Mouse (Mus musculus): ENCODE results near the gene Abraxas1. TPM values are rescaled to one million over a fixed set of nuclear protein-coding genes. Genes with fewer than 3 reads are reported as not detected.
A peak's percentile ranks its signal among the peaks of the same experiment; 100 is the strongest.

Abraxas1 gene
- polyA plus RNA-seq, 2 experiments from 2014 or later, result 25.1 to 27.4 TPM

DNA sequence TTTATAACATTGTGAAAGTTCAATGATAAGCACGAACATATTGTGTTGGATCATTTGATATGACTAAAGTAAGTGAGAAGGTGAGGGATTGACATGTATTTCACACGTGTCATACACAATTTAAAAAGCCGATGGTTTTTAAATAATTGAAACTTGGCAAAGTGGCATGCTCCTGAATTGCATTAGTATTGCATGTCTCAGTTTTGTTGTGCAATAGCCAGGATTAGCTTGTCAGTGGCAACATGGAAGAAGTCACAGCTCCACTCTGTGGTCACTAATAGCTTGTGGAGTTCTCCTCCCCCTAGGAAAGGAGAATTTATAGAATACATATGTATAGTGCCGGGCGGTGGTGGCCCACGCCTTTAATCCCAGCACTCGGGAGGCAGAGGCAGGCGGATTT lies 610 bp upstream of the Abraxas1 start:
- ATAC-seq, result no peak

DNA sequence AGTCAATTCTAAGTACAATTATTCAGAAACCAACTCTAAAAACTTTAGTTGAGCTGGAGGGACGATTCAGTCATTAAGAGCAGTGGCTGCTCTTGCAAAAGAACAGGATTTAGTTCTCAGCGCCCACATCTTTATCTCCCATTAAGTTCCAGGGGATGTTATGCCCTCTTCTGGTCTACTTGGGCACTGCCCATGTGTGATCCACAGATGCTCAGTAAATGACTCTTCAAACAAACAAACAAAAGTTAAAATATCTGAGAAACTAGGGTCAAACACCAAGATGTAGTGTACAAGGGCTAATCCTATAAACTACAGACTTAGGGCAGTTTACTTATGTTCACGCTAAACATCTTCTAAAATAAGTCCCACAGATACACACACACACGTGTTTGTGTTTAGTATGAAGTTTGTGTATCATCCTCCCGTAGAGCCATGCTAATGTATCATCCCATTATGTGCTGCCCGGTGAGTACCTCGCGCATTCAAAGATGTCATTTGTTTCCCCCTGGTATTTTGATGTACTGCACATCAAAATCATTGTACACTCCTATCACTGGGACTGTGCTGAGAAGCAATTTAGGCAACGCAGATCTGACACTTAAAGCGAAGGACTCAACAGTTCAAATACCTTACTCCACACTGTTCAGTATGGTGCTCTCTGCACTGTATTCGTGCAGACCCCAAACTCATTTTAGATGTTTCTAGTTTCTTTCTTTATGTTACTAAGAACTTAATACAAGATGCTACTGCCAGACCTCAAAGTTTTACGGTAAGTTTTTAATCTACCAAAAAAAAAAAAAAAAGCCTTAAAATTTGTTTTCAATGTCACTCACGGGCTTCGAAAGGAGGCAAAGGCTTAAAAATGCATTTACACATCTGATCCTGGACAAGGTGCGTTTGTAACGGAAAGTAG lies 941 bp downstream of the Abraxas1 start:
- no peak for ATAC-seq

DNA sequence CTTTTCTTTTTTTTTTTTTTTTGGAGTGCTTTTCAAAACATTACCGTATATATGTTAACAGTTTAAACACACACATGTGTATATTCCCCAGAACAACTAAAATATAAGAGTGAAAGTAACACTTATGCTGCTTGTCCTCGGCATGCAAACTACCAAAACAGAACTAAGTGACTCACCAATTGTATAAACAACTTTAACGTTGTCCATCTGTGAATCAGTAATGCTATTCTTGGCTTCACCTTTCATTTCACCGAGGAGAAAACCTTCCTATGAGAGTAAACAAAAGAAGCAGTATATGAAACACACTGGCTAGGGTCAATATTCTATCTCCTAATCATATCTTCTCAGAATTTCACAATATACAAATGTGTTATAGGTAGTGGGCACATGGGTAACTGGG lies 2.4 kb downstream of the Abraxas1 start:
- no peak for ATAC-seq

DNA sequence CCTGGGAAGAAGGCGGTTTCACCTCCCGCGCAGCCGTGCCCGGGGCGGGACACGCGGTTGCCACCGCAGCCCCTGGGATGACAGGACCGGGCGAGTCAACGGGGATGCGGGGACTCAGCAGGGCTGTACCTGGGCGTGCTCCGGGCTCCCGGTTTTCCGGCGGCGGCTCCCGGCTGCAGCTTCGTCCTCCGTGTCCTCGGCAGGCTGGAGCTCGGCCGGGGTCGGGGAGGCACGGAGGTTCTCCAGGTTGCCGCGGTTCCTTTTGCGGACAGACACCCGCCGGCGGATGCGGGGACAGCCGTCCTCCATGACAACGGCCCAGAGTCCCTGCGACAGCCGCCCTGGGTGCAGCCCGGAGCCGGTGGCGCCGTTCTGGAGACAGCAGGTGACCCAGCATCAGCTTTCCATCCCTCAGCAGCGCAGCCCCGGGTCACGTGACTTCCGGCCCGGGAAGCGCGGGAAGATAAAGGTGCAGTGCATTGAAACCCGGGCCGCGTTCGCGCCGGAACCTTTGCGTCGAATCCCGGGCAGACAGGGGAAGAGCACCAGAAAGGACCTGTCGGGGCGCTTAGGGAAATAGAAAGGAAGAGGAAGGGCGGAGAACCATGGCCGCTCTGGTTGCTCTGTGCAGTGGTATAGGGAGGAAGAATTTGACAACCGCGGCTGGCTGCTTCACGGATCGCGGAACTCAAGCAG lies 22.5 kb downstream of the Abraxas1 start, which contains the start of the genes Helq and Mrps18c:
Gene Helq (minus strand): TSS at position 434 of the 696 bp plus-strand sequence.
Gene Mrps18c (plus strand): TSS at position 463 of the 696 bp plus-strand sequence.
- ATAC-seq, result peak; percentile 88

DNA sequence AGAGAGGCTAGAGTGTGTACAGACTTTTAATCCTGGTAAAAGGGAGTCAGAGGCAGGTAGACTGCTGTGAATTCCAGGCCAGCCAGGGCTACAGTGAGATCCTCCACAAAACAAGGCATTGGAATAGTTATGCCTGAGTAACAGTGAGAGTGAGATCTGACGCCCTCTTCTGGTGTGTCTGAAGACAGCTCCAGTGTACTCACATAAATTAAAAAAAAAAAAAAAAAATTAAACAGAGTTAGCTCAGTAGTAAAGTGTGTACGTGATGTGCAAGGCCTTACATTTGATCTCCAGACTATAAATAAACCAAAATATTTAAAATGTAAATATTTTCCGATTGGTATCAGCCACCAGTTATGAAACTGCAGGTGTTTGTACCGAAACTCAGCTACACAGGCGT lies 26.7 kb downstream of the Abraxas1 start:
- no peak for ATAC-seq

DNA sequence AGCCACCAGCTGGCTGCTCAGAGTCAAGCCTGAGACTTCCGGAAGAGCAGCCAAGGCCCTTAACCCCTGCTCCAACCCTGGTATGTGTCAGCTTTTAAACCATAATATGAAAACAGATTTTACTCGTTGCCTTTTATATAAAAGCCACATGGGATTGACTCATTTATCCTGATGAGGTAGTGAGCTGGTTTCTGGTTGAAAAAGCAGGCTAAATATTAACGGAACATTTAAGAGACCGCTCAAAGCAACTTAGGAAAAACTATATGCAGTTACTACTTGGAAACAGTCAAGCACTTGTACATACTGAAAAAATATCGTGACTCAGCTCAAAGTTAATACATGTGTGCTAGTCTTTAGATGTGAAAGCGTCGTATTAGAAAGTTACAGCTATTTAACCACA lies 28.5 kb downstream of the Abraxas1 start:
- no peak for ATAC-seq

DNA sequence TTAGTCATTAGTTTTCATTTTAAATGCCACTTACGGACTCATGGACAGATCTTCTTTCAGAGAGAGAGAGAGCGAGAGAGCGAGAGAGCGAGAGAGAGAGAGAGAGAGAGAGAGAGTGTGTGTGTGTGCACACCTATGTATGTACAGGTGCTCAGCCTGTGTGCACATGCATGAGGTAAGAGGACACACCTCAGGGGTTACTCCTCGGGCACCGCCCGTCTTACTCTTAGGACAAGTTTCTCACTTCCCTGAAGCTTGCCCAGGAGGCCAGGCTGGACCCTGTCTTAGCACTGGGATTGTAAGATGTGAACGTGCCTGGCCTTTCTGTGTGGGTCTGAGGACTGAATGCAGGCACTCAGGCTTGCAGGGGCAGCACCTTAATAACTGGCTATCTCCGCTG lies 33.2 kb downstream of the Abraxas1 start:
- ATAC-seq, result no peak

DNA sequence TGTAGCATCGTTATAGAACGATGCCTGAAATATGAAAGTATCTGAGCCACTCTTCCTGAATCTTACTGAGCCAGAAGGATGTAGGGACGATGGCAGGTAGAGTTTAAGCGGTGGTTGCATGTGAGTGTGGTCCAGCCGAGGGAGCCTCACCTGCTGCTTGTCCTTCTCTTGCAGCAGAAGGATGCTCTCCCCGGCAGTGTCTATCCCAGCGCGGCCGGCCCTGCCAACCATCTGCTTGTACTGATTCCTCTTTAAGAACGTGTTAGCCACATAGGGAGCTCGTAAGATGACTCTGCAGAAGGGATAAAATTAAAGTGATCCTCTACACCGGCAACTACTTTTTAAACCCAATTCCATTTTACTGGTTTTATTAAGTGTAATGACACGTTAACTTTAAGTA lies 41.8 kb downstream of the Abraxas1 start:
- ATAC-seq, result no peak

DNA sequence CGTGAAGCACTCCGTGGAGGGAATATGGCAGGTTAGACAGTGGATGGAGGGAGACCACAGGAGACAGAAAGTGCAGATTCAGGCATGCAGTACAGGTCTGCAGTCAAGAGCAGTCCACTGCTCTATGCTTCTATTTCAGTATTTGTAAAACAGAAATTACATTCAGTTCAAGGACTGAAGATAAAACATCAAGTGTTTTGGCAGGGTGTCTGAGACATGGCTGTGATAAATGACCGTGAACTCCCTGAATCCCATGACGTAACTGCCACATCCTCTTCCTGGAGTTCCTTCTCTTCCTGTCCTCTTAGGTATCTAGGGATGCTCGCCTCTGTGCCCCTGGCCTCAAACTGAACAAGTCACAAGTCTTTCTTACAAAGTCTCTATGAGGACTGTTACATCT lies 43.9 kb downstream of the Abraxas1 start:
- ATAC-seq, result no peak

DNA sequence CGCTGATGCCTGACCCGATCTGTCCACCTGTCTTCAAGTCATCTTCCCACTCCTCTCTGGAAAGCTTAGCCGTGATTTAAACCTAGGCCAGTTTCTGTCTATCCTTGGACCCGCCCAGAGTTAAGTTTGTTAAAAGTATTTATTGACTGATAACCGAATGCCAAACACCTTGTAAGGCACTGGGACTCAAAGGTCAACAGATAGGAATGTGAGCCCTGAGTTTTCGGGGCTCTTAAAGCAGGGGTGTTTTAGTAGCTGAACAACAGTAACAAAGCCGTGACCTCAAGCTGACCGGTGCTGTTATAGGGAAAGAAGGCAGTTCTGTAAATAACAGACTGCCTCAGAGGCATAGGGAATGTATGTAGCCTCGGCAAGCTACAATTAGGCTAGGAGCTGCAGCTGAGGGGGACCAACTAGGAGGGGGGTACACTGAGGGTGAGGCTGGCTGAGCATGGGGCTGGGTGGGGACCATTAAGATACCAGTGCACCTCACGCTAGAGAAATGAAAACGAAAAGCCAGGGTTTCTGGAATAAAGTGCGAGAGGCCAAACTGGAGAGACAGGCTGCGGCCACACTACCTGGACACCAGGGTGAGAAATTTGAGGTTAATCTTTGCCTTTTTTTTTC lies 44.9 kb downstream of the Abraxas1 start:
- ATAC-seq, result no peak

DNA sequence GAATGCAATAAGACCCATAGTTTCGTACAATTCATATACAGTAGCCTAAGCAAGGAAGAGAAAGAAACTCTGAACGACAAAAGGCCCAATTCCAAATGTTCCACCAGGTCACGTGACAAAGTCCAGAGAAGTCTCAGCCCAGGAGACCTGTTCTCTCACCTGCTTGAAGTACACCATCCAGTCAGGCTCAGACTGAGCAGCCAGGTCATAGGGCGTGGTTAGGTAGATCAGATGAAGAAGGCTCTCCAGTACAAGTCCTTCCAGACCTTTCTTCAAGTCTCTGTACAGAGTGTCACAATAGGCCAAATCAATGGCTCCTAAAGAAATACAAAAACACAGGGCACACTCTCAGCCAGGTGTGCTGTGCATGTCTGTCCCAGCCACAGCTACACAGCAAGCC lies 49.2 kb downstream of the Abraxas1 start:
- no peak for ATAC-seq

DNA sequence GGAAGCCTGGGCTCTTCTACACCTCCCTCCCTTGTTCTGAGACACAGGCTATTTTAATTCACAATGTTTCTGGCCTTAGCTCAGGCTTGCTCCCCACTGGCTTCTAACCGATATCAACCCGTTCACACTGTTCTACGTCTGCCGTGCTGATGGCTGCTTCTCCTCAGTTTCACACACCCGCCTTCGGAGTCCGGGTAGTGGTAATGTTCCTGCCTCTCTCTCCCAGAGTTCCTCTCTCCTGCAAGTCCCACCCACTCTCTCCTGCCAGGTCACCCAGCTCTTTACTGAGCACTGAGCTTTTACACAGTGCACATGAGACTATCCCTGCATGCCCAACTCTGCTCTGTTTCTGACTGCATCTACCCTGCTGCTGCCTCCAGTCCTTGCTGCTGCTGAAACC lies 54.7 kb downstream of the Abraxas1 start:
- ATAC-seq, result no peak

DNA sequence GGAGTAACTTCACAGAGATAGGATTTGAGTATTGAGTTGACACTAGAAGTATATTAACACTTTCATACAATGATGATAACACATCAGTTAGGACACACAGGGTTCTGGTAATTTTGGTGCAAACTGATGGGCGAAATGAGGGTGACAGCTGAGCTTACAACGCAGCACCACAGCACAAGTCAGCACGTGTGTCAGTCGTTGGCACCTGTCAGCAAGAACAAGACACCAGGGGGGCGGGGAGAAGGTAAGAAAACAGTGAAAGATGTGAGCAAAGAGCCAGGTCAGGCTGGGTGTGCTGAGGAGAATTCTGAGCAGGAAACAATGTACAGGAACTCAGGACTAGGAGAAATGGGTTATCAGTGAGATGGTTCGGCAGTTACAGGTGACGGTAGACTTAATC lies 59.0 kb downstream of the Abraxas1 start:
- no peak for ATAC-seq

DNA sequence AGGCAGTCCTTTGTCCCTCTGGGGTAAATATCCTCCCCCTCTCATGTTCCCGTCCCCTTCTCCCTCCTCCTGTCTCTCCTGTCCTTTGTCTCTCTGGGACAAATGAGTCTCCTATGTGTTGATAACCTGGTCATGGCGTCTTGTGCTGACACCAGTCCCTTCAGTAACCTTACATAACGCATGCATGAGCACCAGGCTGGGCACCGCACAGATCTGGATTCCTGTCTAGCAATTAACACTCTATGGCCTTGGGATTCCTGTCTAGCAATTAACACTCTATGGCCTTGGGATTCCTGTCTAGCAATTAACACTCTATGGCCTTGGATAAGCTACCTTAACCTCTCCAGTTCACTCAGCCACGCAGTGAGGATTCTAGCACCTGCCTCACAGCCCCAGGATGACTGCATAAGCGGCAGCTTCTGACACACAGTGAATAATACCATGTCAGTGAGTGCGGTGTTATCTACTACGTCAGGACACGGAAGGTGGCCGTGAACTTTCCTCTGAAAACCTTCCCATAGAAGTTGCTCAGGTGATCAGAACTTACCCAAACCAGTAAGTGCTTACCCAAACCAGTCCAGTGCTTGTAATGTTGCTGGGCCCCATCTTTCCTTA lies 60.6 kb downstream of the Abraxas1 start:
- no peak for ATAC-seq

DNA sequence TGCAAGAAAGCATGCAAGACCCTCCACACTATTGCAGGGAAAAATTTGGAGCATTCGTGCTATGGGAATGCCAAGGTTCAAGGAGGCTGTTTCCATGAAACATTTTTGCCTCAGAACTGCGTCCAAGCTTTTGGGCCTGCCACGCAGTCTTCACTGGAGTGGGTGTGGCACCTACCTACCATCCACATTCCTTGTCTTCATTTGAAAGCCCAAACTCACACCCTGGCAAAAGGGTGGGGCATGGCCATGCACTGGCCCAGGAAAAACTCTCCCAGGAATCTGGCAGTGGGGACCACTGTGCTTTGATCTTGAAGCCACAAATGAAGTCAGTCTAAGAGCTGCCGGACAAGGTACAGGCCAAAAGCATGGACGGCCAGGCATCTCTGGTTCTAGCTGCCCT lies 62.6 kb downstream of the Abraxas1 start:
- ATAC-seq, result no peak

Other genes starting within 250 kb of the Abraxas1 start
- gene Plac8, start 248.7 kb downstream of the Abraxas1 start, polyA plus RNA-seq (2017; shearing (Covaris generic)), result 10 to 100 TPM in 1 of 2 experiments, 1 to 10 TPM in 1; 4.2 to 12.0 TPM
- 1 to 10 TPM; 8.2 to 9.2 TPM for gene Coq2, start 145.8 kb downstream of the Abraxas1 start, polyA plus RNA-seq (2017; shearing (Covaris generic))
- gene Hpse, start 101.2 kb downstream of the Abraxas1 start, polyA plus RNA-seq (2017; shearing (Covaris generic)), result 1 to 10 TPM in 1 of 2 experiments, under 1 TPM in 1; 0.62 to 1.4 TPM
- 10 to 100 TPM; 12.3 to 12.5 TPM for gene Helq, start 22.4 kb downstream of the Abraxas1 start, polyA plus RNA-seq (2017; shearing (Covaris generic))
- 100 to 1,000 TPM; 160 to 189 TPM for gene Mrps18c, start 22.3 kb downstream of the Abraxas1 start, polyA plus RNA-seq (2017; shearing (Covaris generic))
- 1 to 10 TPM in 1 of 2 experiments, under 1 TPM in 1; 0.37 to 1.0 TPM for gene Gpat3, start 24.7 kb upstream of the Abraxas1 start, polyA plus RNA-seq (2017; shearing (Covaris generic))

Data from activated CD4-positive, CD25-positive, alpha-beta regulatory T cell, adult 4 months (primary cell).